Mouse (Mus musculus) forebrain, postnatal 0 days (tissue): ENCODE measurements around the gene Apopt1. TPM values are rescaled to one million over a fixed set of nuclear protein-coding genes. Genes with fewer than 3 reads are reported as not detected.

Experiments
- ATAC-seq: fragments of 200-750 bp; cut with Nextera tagmentation; 2 replicates; pipeline ENCODE4 v1.8.0; 2017; ENCODE audit warnings: mild to moderate bottlenecking, moderate library complexity
- DNase-seq: peaks from one replicate; pipeline ENCODE4 v3.0.0-alpha.2; 2015
- H3K27ac ChIP-seq: fragments of 300-500 bp; sonication (generic); 2 replicates; pipeline ENCODE4 v1.5.1; 2014; ENCODE audit warnings: low read depth, mild to moderate bottlenecking, antibody characterized with exemption, low read length, moderate library complexity, mixed read lengths
- H3K27me3 ChIP-seq: fragments of 300-500 bp; sonication (generic); 2 replicates; pipeline ENCODE4 v1.6.1; 2014; ENCODE audit warnings: mild to moderate bottlenecking, low read length, mixed read lengths; ENCODE audit not compliant: insufficient read depth
- H3K36me3 ChIP-seq: fragments of 300-500 bp; sonication (generic); 2 replicates; pipeline ENCODE4 v1.6.1; 2014; ENCODE audit warnings: mild to moderate bottlenecking, moderate library complexity; ENCODE audit not compliant: insufficient read depth
- H3K4me1 ChIP-seq: fragments of 300-500 bp; sonication (generic); 2 replicates; pipeline ENCODE4 v1.6.1; 2014; ENCODE audit warnings: antibody characterized with exemption; ENCODE audit not compliant: insufficient read depth
- H3K4me2 ChIP-seq: fragments of 300-500 bp; sonication (generic); 2 replicates; pipeline ENCODE4 v1.6.1; 2014; ENCODE audit warnings: low read depth, mild to moderate bottlenecking, moderate library complexity
- H3K4me3 ChIP-seq: fragments of 300-500 bp; sonication (generic); 2 replicates; pipeline ENCODE4 v1.5.1; 2014; ENCODE audit warnings: low read depth, low read length, mixed read lengths
- H3K9ac ChIP-seq: fragments of 300-500 bp; sonication (generic); 2 replicates; pipeline ENCODE4 v1.6.1; 2014; ENCODE audit warnings: mild to moderate bottlenecking
- H3K9me3 ChIP-seq: fragments of 300-500 bp; sonication (generic); 2 replicates; pipeline ENCODE4 v1.6.1; 2016; ENCODE audit warnings: low read length
- CTCF ChIP-seq: sonication (generic); IDR thresholded peaks from 2 replicates; pipeline ENCODE4 v1.5.1; 2016; ENCODE audit warnings: antibody characterized with exemption, control low read depth, low read depth
- WGBS: fragments of 180-500 bp; shearing (Covaris S2); extraction: QIAGEN DNeasy Blood & Tissue Kit; methylation state at CpG from one replicate; pipeline ENCODE4 v1.1.7; 2014; 5-methylcytosine and 5-hydroxymethylcytosine counted together
- polyA plus RNA-seq: library from polyadenylated mRNA; unstranded; fragments of >200 nt; fragmentation: Nextera tagmentation; extraction: Ambion mirVana; gene quantifications from 2 replicates; pipeline ENCODE4 v1.2.1, GENCODE M21; 2015
- total RNA-seq: library from RNA; depleted of rRNA; stranded (reverse); fragments of >200 nt; gene quantifications from 2 replicates; pipeline ENCODE4 v1.2.3, GENCODE M21; 2014

Gene Apopt1
- total and polyA plus RNA-seq, 2 experiments from 2014 or later, result 27.8 to 59.8 TPM

GRCm38 (mm10) chr12:111759176-111760061 lies 46.4 kb downstream of the Apopt1 start:
- ATAC-seq, result peak; percentile 67
- H3K4me3 ChIP-seq, result peak overlapping the region; percentile 96
- H3K4me2 ChIP-seq, result peak overlapping the region; percentile 98
- peak overlapping the region; percentile 99 for H3K9ac ChIP-seq
- H3K9me3 ChIP-seq, result no peaks in the 10 kb centered on the region
- H3K27me3 ChIP-seq, result no peaks in the 10 kb centered on the region
- peak; percentile 68 for DNase-seq
- TF ChIP-seq CTCF, result no peak
- peak overlapping the region; percentile 95 for H3K27ac ChIP-seq
- peaks cover 18% of the 10 kb centered on the region for H3K4me1 ChIP-seq
- H3K36me3 ChIP-seq, result peaks cover 11% of the 10 kb centered on the region; the same call in 1 of the 2 replicates
- WGBS, result 1% methylated on average over 35 of the region's 35 CpGs

GRCm38 (mm10) chr12:111760306-111760908 lies 47.3 kb downstream of the Apopt1 start:
- H3K4me1 ChIP-seq, result peaks cover 18% of the 10 kb centered on the region
- no peak for TF ChIP-seq CTCF

GRCm38 (mm10) chr12:111762620-111763280 lies 49.7 kb downstream of the Apopt1 start:
- H3K27ac ChIP-seq, result no peak overlapping the region
- H3K4me2 ChIP-seq, result no peak overlapping the region
- TF ChIP-seq CTCF, result no peak
- H3K27me3 ChIP-seq, result no peaks in the 10 kb centered on the region
- 92% methylated on average over 13 of the region's 13 CpGs for WGBS
- DNase-seq, result no peak
- H3K9ac ChIP-seq, result no peak overlapping the region
- no peak for ATAC-seq
- no peaks in the 10 kb centered on the region for H3K9me3 ChIP-seq
- peaks cover 11% of the 10 kb centered on the region; the same call in 1 of the 2 replicates for H3K36me3 ChIP-seq
- peaks cover 24% of the 10 kb centered on the region for H3K4me1 ChIP-seq
- no peak overlapping the region for H3K4me3 ChIP-seq

More at GRCm38 (mm10) chr12:111760306-111760908, 47.3 kb downstream of the Apopt1 start:
- ATAC-seq (no peak), DNase-seq (no peak)
- Histone ChIP-seq H3K27ac (peak overlapping the region; percentile 95; the same call in 1 of the 2 replicates), H3K9me3 (no peaks in the 10 kb centered on the region), H3K36me3 (peaks cover 11% of the 10 kb centered on the region; the same call in 1 of the 2 replicates), H3K27me3 (no peaks in the 10 kb centered on the region), H3K4me2 (peak overlapping the region; percentile 98), H3K4me3 (peak overlapping the region; percentile 96), H3K9ac (peak overlapping the region; percentile 99)
- WGBS, result 64% methylated on average over 7 of the region's 7 CpGs

GRCm38 (mm10) chr12:111766313-111767236 lies 53.5 kb downstream of the Apopt1 start:
- Histone ChIP-seq H3K4me2 (0 out of 2 replicates have a peak overlapping the region, but pooled peaks have one; percentile 5), H3K9ac (no peak overlapping the region), H3K36me3 (peaks cover 11% of the 10 kb centered on the region; the same call in 1 of the 2 replicates), H3K4me1 (peaks cover 11% of the 10 kb centered on the region; the same call in 1 of the 2 replicates), H3K27me3 (no peaks in the 10 kb centered on the region), H3K9me3 (no peaks in the 10 kb centered on the region), H3K4me3 (no peak overlapping the region), H3K27ac (no peak overlapping the region)
- ATAC-seq (peak; percentile 32; the same call in 1 of the 2 replicates), DNase-seq (no peak)
- no peak for TF ChIP-seq CTCF
- 30% methylated on average over 16 of the region's 16 CpGs for WGBS

- H3K27me3 ChIP-seq, result no peaks in the 10 kb centered on the region
- DNase-seq (no peak), ATAC-seq (no peak)
- TF ChIP-seq CTCF, result no peak
- H3K27ac ChIP-seq, result no peak overlapping the region
- no peak overlapping the region for H3K9ac ChIP-seq
- peaks cover 11% of the 10 kb centered on the region; the same call in 1 of the 2 replicates for H3K4me1 ChIP-seq
- WGBS, result 87% methylated on average over 10 of the region's 10 CpGs
- H3K9me3 ChIP-seq, result no peaks in the 10 kb centered on the region
- H3K4me2 ChIP-seq, result no peak overlapping the region
- H3K36me3 ChIP-seq, result peaks cover 18% of the 10 kb centered on the region
- no peak overlapping the region for H3K4me3 ChIP-seq
Observed at GRCm38 (mm10) chr12:111768322-111768928, 55.4 kb downstream of the Apopt1 start.
